9 mouse cellular contexts compared by ENCODE assay signal in genomic region chr4:151275292-151275691, GRCm38 (mm10).
DNase-seq lines count a peak whose midpoint lies in the region; TF ChIP-seq lines count a peak whose summit lies in the region.
"Had no signal": no experiment of that assay in that cellular context is flagged by ENCODE, and none has a peak within 500 bp of the region (broad histone marks: within the 10 kb centered on the region; RNA-seq: fewer than 3 reads in every experiment).

No protein-coding gene starts in this region.

- H3K27ac ChIP-seq in left cerebral cortex, adult 2 months: no peak overlapping the region
- H3K27ac ChIP-seq: liver, embryonic 13.5 days had no signal

- no peak for TF ChIP-seq CTCF in left cerebral cortex, adult 2 months (IDR thresholded peaks at IDR 0.05)

- intact Hi-C loops in left cerebral cortex, adult 2 months (cut with DNase I): loop anchor here (5.0 kb wide), 1 partner anchor 93 kb away; no protein-coding TSS in a partner anchor

- no peak overlapping the region for H3K4me3 ChIP-seq in left cerebral cortex, adult 2 months
- H3K4me3 ChIP-seq: liver, embryonic 13.5 days had no signal

- DNase-seq in gastrocnemius, postnatal 10 days: peak; percentile 16
- no peak for DNase-seq in gastrocnemius, adult 8-10 months (ENCODE audit: low spot score in 2 of 2)
- peak; percentile 12 for DNase-seq in adipocyte (ENCODE audit: low spot score)
- DNase-seq in frontal cortex, adult 2 months (ENCODE audit: extremely low spot score in 1 of 2, low spot score in 1 of 2): peak; percentile 66 to 90
- peak; percentile 65 to 81 for DNase-seq in left cerebral cortex, adult 2 months (ENCODE audit: extremely low spot score in 1 of 2, low spot score in 2 of 2)
- DNase-seq in kidney, postnatal 36 days: no peak
- no peak for DNase-seq in spleen, postnatal 10 days (ENCODE audit: low spot score in 2 of 2)
- no peak for DNase-seq in urinary bladder, postnatal 4 days (ENCODE audit: low spot score in 2 of 2)
- DNase-seq: liver, embryonic 13.5 days had no signal

Comparison
In these comparisons a context has a peak if more than half of its experiments do, and no peak if none do; other contexts are left out.
1. DNase-seq: peak in gastrocnemius, postnatal 10 days (single experiment), adipocyte (single experiment), frontal cortex, adult 2 months (2 of 2) and left cerebral cortex, adult 2 months (2 of 2); none in gastrocnemius, adult 8-10 months (0 of 2), kidney, postnatal 36 days (0 of 2), spleen, postnatal 10 days (0 of 2) and urinary bladder, postnatal 4 days (0 of 2).